Mouse (Mus musculus) liver, embryonic 14.5 days (tissue): Measurements from ENCODE around the gene Cdk2. TPM values are rescaled to one million over a fixed set of nuclear protein-coding genes. Genes with fewer than 3 reads are reported as not detected.

Source experiments
- ATAC-seq: fragments of 200-750 bp; cut with Nextera tagmentation; 2 replicates; pipeline ENCODE4 v1.8.0; 2017; ENCODE audit warnings: moderate number of reproducible peaks, mild to moderate bottlenecking, moderate library complexity; ENCODE audit not compliant: insufficient read depth
- DNase-seq, 3 experiments: peaks; one replicate each; pipeline ENCODE4 v3.0.0-alpha.2; 2012 to 2013; ENCODE audit warnings: low read depth in 3 of 3, low spot score in 3 of 3
- H3K27ac ChIP-seq: fragments of 300-500 bp; sonication (generic); 2 replicates; pipeline ENCODE4 v1.5.1; 2014; ENCODE audit warnings: moderate library complexity, mild to moderate bottlenecking, control low read depth, inconsistent platforms
- H3K27me3 ChIP-seq: fragments of 300-500 bp; sonication (generic); 2 replicates; pipeline ENCODE4 v1.6.1; 2014; ENCODE audit warnings: mild to moderate bottlenecking, low read length, moderate library complexity; ENCODE audit not compliant: control insufficient read depth, insufficient read depth
- H3K36me3 ChIP-seq: fragments of 300-500 bp; sonication (generic); replicated peaks from 2 replicates; pipeline ENCODE4 v1.6.1; 2014; ENCODE audit warnings: low read depth; ENCODE audit not compliant: control insufficient read depth, insufficient read depth
- H3K4me1 ChIP-seq, 2 experiments: fragments of 200-500 bp in 1 of 2; fragments of 300-500 bp in 1 of 2; sonication (generic) in 1 of 2; replicated peaks; 2 replicates each; pipeline ENCODE4 v1.6.1; 2012 to 2014; ENCODE audit warnings: antibody characterized with exemption in 1 of 2, inconsistent platforms in 1 of 2, low read length in 1 of 2; ENCODE audit not compliant: control insufficient read depth in 2 of 2, insufficient read depth in 2 of 2
- H3K4me2 ChIP-seq: fragments of 300-500 bp; sonication (generic); 2 replicates; pipeline ENCODE4 v1.6.1; 2014; ENCODE audit warnings: low read depth, mild to moderate bottlenecking, control low read depth, moderate library complexity
- H3K4me3 ChIP-seq, 2 experiments: fragments of 200-500 bp in 1 of 2; fragments of 300-500 bp in 1 of 2; sonication (generic) in 1 of 2; 2 replicates each; pipeline ENCODE4 v1.5.1; 2012 to 2014; ENCODE audit warnings: low read depth in 2 of 2, low read length in 2 of 2, mild to moderate bottlenecking in 2 of 2, control low read depth in 1 of 2, inconsistent platforms in 1 of 2, moderate library complexity in 1 of 2; ENCODE audit not compliant: insufficient read depth in 1 of 2
- H3K9ac ChIP-seq: fragments of 300-500 bp; sonication (generic); replicated peaks from 2 replicates; pipeline ENCODE4 v1.6.1; 2014; ENCODE audit warnings: mild to moderate bottlenecking, control low read depth, moderate library complexity
- H3K9me3 ChIP-seq: fragments of 300-500 bp; sonication (generic); 2 replicates; pipeline ENCODE4 v1.6.1; 2016; ENCODE audit warnings: low read length, mixed read lengths; ENCODE audit not compliant: control insufficient read depth
- CTCF ChIP-seq: IDR thresholded peaks from 2 replicates; pipeline ENCODE4 v1.5.1; 2016; ENCODE audit warnings: antibody characterized with exemption, low read depth, control low read depth
- EP300 ChIP-seq: IDR thresholded peaks from 2 replicates; pipeline ENCODE4 v1.6.1; 2016; ENCODE audit warnings: antibody characterized with exemption, low read depth
- WGBS: fragments of 180-500 bp; shearing (Covaris S2); extraction: QIAGEN DNeasy Blood & Tissue Kit; methylation state at CpG from one replicate; pipeline ENCODE4 v1.1.7; 2014; ENCODE audit not compliant: insufficient replicate concordance; 5-methylcytosine and 5-hydroxymethylcytosine counted together
- polyA plus RNA-seq, 2 experiments: library from polyadenylated mRNA; depleted of rRNA in 1 of 2; stranded (reverse) in 1 of 2; unstranded in 1 of 2; fragments of >200 nt; fragmentation: Nextera tagmentation in 1 of 2; extraction: Ambion mirVana in 1 of 2; gene quantifications; 2 replicates each; pipeline versions ENCODE4 v1.2.1 to v1.2.3; 2012 to 2014

Cdk2 gene
- polyA plus RNA-seq, 2 experiments, result 40.7 to 51.8 TPM

GRCm38 (mm10) chr10:128664808-128665207 is 40.0 kb downstream of the Cdk2 start:
- Histone ChIP-seq H3K27me3 (peaks cover 9% of the 10 kb centered on the region), H3K9me3 (no peaks in the 10 kb centered on the region), H3K4me3 (no peak overlapping the region), H3K36me3 (no peaks in the 10 kb centered on the region), H3K9ac (peak overlapping the region; percentile 23; the same call in 1 of the 2 replicates), H3K4me2 (peak overlapping the region; percentile 38), H3K4me1 (peaks cover 35 to 37% of the 10 kb centered on the region in 2 experiments), H3K27ac (peak overlapping the region; percentile 76)
- ATAC-seq, result peak; percentile 87
- WGBS, result 14% methylated on average over 3 of the region's 3 CpGs
- DNase-seq, result peak; percentile 50 to 60 (median 56)
- no peak for TF ChIP-seq CTCF
- peak; percentile 71 for TF ChIP-seq EP300

GRCm38 (mm10) chr10:128663441-128664220 is 41.2 kb downstream of the Cdk2 start:
- no peak overlapping the region for H3K4me2 ChIP-seq
- H3K36me3 ChIP-seq, result no peaks in the 10 kb centered on the region
- WGBS, result 17% methylated on average over 5 of the region's 5 CpGs
- peak overlapping the region; percentile 35 for H3K27ac ChIP-seq
- H3K9ac ChIP-seq, result no peak overlapping the region; the same call in 1 of the 2 replicates
- no peak for ATAC-seq
- no peak for DNase-seq
- H3K4me3 ChIP-seq, result no peak overlapping the region
- no peaks in the 10 kb centered on the region for H3K9me3 ChIP-seq
- TF ChIP-seq EP300 (no peak), CTCF (no peak)
- H3K4me1 ChIP-seq, result peaks cover 33 to 36% of the 10 kb centered on the region in 2 experiments
- H3K27me3 ChIP-seq, result no peaks in the 10 kb centered on the region; the same call in 1 of the 2 replicates

- H3K27me3 ChIP-seq, result no peaks in the 10 kb centered on the region
- no peak overlapping the region for H3K27ac ChIP-seq
- H3K9me3 ChIP-seq, result no peaks in the 10 kb centered on the region
- H3K4me1 ChIP-seq, result peaks cover 33% of the 10 kb centered on the region in 2 experiments
- no peaks in the 10 kb centered on the region for H3K36me3 ChIP-seq
- H3K9ac ChIP-seq, result no peak overlapping the region
- no peak overlapping the region for H3K4me3 ChIP-seq
- no peak for DNase-seq
- TF ChIP-seq EP300 (no peak), CTCF (no peak)
- H3K4me2 ChIP-seq, result no peak overlapping the region
- ATAC-seq, result no peak
Observed at GRCm38 (mm10) chr10:128662465-128662864, 42.4 kb downstream of the Cdk2 start.

GRCm38 (mm10) chr10:128659490-128659889 is 45.3 kb downstream of the Cdk2 start:
- H3K27me3 ChIP-seq, result no peaks in the 10 kb centered on the region
- DNase-seq, result no peak
- H3K4me3 ChIP-seq, result no peak overlapping the region
- H3K4me2 ChIP-seq, result no peak overlapping the region
- TF ChIP-seq EP300 (no peak), CTCF (no peak)
- no peak for ATAC-seq
- H3K9me3 ChIP-seq, result no peaks in the 10 kb centered on the region
- no peak overlapping the region for H3K27ac ChIP-seq
- no peaks in the 10 kb centered on the region for H3K36me3 ChIP-seq
- H3K4me1 ChIP-seq, result peaks cover 21 to 31% of the 10 kb centered on the region in 2 experiments
- 52% methylated on average over 9 of the region's 9 CpGs for WGBS
- no peak overlapping the region for H3K9ac ChIP-seq

GRCm38 (mm10) chr10:128657844-128658243 is 47.0 kb downstream of the Cdk2 start:
- Histone ChIP-seq H3K4me3 (no peak overlapping the region), H3K4me1 (peaks cover 7 to 15% of the 10 kb centered on the region in 2 experiments), H3K4me2 (no peak overlapping the region), H3K9ac (no peak overlapping the region), H3K36me3 (no peaks in the 10 kb centered on the region), H3K27ac (no peak overlapping the region), H3K27me3 (no peaks in the 10 kb centered on the region; the same call in 1 of the 2 replicates), H3K9me3 (no peaks in the 10 kb centered on the region)
- WGBS, result 52% methylated on average over 9 of the region's 9 CpGs
- DNase-seq, result no peak
- no peak for ATAC-seq
- TF ChIP-seq EP300 (no peak), CTCF (no peak)
